Mouse (Mus musculus): ENCODE data around the gene Tgfbr2.
"Not testable (repeated sequence)": the region's sequence is repeated elsewhere in the genome, so short reads cannot be mapped to it uniquely, and the experiment has no call there.

Tgfbr2 gene

GRCm38 (mm10) chr9:116108729-116109128 lies 66.4 kb downstream of the Tgfbr2 start:
- no peak for DNase-seq

- peak; percentile 42 for DNase-seq
Measured at GRCm38 (mm10) chr9:116104770-116105169, 70.4 kb downstream of the Tgfbr2 start.

DNA sequence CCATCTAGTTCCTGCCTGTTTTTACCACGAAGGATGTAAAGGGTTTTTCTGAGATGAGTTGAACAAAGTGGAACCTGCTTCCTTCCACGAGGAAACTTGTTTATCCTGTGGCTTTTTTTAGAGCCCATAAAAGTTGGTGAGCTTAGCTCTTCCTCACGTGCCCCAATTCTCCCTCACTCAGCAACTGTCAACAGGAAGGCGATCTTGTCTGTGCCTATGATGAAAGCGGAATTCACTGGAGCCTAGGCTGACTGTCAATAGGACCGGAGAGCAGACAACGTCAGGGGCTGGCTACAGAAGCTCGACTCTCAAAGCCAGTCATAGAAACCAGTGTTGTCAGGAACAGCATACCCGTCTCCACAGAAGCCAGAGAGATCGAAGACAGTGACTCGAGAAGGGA lies 73.3 kb downstream of the Tgfbr2 start:
- no peak for DNase-seq

DNA sequence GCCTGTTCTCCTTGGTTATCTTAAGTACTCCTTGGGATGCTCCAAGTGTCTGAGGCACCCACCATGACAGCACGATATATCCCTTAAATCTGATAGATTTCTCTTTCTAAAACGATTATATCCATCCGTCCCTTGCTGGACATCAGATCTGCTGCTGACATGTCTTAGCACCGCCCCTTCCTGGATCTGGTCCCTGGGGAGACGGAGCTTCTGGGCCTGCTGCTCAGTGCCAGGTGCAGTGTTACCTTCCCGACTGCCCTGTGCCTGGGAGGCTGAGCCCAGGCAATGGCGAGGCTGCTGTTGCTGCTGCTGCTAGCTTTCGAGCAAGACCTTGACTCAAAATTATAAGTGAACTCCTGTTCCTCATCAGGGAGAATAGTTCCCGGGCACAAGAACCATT lies 75.1 kb downstream of the Tgfbr2 start:
- no peak for DNase-seq

DNA sequence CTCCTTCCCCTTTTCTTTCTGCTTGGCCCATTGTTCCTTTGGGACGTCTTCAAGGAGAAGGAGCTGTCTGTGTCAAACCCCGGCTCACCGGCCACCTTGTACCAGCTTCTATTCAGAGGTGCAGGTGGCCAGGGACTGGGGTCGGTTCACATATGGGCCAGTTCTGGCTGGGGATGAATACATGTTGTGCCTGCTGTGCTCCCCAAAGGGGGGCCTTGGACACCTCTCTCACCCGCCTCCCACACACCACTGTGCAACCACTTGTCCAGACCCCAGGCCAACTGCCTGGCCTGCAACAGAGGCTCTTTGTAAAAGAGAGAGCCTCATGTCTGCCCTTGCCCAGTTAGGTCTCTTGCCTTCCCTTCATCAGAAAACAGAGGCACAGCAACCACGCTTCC lies 75.6 kb downstream of the Tgfbr2 start:
- no peak for DNase-seq

GRCm38 (mm10) chr9:116098724-116099595 lies 76.2 kb downstream of the Tgfbr2 start:
- peak; percentile 72 for DNase-seq

DNA sequence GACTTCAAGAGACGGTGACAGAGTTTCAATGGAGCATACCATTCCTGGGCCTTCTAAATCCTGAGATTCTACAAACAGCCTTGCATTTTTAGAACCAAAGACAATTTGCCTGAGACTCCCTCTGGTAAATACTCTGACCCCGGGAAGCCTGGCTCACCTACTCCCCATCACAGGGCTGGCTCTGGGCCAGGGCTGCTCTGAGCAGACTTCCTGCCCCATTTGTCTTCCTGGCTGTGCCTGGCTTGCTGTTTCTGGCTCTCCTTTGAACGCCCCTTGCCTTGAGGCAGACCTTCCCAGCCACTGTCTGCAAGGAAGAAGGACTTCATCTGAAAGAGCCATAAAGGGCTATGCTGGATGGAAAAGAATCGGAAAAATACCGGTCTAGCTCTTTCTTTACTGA lies 83.2 kb downstream of the Tgfbr2 start:
- DNase-seq = peak; percentile 53

- DNase-seq = peak; percentile 39
Measured at GRCm38 (mm10) chr9:116091101-116091841, 83.9 kb downstream of the Tgfbr2 start.

- DNase-seq = no peak
Measured at GRCm38 (mm10) chr9:116090296-116090695, 84.9 kb downstream of the Tgfbr2 start.

- DNase-seq = no peak
Measured at GRCm38 (mm10) chr9:116088912-116089311, 86.2 kb downstream of the Tgfbr2 start.

DNA sequence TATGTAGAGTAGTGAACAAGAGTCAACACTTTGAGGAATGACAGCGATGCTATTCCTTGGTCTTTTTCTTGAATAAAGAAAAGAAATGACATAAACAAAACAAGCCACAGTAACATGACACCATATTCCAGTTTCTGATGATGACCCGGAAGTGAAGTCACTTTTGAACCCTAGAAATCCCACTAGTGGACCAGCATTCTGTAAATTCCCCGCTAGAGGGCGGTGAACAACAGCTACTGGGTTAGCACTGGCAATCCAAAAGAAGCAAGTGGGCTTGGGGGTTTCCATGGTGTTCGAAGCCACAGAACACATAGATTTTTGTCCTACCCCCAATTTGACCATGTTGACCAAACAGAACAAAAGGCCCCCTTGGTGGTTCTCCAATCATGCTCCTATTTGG lies 87.3 kb downstream of the Tgfbr2 start:
- DNase-seq = peak; percentile 92

GRCm38 (mm10) chr9:116087263-116087662 lies 87.9 kb downstream of the Tgfbr2 start:
- DNase-seq = peak; percentile 37

DNA sequence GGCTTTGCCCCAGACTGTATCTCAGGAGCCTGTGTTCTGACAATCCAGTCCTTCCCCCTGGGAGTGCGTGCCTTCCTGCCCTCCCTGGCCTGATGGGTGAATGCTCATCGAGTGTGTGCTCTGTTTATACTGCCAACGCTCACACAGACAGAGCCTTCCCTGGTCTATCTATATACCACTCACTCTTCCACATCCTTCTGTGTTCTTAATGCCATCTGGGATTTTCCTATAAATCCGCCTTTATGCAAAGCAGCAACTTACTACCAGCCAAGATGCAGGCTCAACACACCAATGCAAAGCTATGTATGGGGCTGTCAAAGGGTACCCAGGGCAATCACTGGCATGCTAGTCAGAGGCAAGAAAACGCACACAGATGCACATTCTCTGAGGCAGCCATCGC lies 89.2 kb downstream of the Tgfbr2 start:
- DNase-seq = no peak

GRCm38 (mm10) chr9:116084324-116084931 lies 90.7 kb downstream of the Tgfbr2 start:
- DNase-seq = peak; percentile 55

- DNase-seq = peak; percentile 63
Measured at GRCm38 (mm10) chr9:116083726-116084323, 91.3 kb downstream of the Tgfbr2 start.

GRCm38 (mm10) chr9:116083300-116083699 lies 91.9 kb downstream of the Tgfbr2 start:
- DNase-seq = no peak

DNA sequence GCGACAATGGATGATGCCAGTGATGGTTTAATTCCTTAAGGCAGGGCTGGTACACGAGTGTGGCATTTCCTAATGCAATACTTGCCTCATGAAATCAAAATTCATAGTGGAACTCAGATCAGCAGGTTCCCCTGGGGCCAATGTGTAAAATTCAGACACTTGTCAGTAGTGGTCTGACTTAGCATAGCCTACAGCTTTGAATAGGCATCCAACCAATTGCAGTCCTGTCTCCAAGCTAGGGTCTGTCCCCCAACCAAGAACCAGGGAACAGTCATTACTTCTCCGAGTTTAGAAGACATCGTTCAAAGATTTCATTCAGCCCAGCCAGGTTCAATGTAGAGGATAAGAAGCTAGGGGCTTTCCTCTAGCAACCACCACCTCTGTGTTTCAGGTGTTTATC lies 93.4 kb downstream of the Tgfbr2 start:
- no peak for DNase-seq

DNA sequence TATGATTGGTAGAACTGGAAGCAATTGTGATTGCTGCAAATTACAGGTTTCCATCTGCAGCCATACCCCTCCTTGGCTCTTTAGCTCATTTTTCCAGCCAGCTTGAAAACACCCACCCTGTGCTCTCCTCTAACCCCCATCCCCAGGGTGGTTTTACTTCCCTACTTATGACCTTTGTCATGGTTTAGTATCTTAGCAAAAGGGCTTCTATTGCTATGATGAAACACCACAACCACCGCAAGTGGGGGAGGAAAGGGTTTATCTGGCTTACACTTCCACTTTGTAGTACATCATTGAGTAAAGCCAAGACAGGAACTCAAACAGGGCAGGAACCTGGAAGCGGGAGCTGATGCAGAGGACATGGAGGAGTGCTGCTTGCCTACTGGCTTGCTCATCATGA lies 97.7 kb downstream of the Tgfbr2 start:
- no peak for DNase-seq

DNA sequence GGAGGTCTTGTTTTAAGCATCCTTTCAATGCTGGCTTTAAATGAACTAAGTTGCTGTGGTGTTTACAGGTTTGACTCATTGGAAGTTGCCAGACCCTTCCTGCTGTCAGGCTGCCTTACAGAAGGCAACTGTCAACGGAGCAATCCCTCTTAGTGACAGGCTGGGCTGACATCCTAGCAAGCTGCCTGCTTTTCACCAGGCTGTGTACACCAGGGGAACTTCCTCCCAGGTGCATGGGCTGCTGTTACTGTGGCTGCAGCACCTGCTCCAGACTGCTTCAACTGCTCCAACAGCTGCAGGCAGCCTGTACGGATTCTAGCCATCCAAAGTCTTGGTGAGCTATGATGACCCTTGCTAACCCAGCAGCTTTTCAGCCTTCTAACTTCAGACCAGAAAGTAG lies 98.2 kb downstream of the Tgfbr2 start:
- DNase-seq = no peak

DNA sequence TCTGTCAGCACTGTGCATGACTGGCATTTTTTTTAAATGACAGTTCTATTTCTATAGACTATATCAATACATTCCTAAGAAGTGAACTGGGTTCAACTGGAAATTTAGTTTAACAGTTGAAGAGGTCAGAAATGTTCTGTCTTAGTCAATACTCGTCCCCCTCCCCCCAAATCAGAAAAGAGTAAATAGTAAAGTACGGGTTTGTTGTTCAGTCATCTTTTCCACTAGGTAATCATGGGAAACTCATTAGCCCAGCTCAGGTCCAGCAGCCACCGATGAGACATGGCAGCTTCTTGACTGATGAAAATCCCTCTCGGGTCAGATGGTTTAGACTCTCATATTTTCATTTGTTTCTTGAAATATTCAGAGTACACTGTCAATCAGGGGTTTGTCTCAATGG lies 99.0 kb downstream of the Tgfbr2 start:
- DNase-seq = no peak

GRCm38 (mm10) chr9:116071561-116071960 lies 103.6 kb downstream of the Tgfbr2 start:
- DNase-seq = not testable (repeated sequence)

- no peak for DNase-seq
Measured at GRCm38 (mm10) chr9:116064774-116065173, 110.4 kb downstream of the Tgfbr2 start.

GRCm38 (mm10) chr9:116060691-116061090 lies 114.5 kb downstream of the Tgfbr2 start:
- peak; percentile 20 for DNase-seq

All from lung, postnatal 36 days (tissue).